Mouse (Mus musculus) limb, embryonic 14.5 days (tissue): ENCODE results near the gene AW011738. TPM values are rescaled to one million over a fixed set of nuclear protein-coding genes. Genes with fewer than 3 reads are reported as not detected.

Experiments used
- ATAC-seq: fragments of 200-750 bp; cut with Nextera tagmentation; 2 replicates; pipeline ENCODE4 v1.8.0; 2017; ENCODE audit warnings: low read depth, moderate number of reproducible peaks, moderate TSS enrichment; ENCODE audit not compliant: low FRiP score
- DNase-seq: peaks from one replicate; pipeline ENCODE4 v3.0.0-alpha.2; 2015; ENCODE audit warnings: low spot score
- H3K27ac ChIP-seq: fragments of 300-500 bp; sonication (generic); replicated peaks from 2 replicates; pipeline ENCODE4 v1.5.1; 2014; ENCODE audit warnings: low read depth, mild to moderate bottlenecking, low read length, moderate library complexity, mixed read lengths
- H3K27me3 ChIP-seq: fragments of 300-500 bp; sonication (generic); 2 replicates; pipeline ENCODE4 v1.6.1; 2014; ENCODE audit warnings: low read length, mixed read lengths; ENCODE audit not compliant: control insufficient read depth, insufficient read depth
- H3K36me3 ChIP-seq: fragments of 300-500 bp; sonication (generic); 2 replicates; pipeline ENCODE4 v1.6.1; 2014; ENCODE audit warnings: mild to moderate bottlenecking, low read length, moderate library complexity, mixed read lengths; ENCODE audit not compliant: control insufficient read depth, insufficient read depth
- H3K4me1 ChIP-seq: fragments of 300-500 bp; sonication (generic); 2 replicates; pipeline ENCODE4 v1.6.1; 2014; ENCODE audit warnings: antibody characterized with exemption, low read length, mixed read lengths; ENCODE audit not compliant: control insufficient read depth, insufficient read depth
- H3K4me2 ChIP-seq: fragments of 300-500 bp; sonication (generic); replicated peaks from 2 replicates; pipeline ENCODE4 v1.6.1; 2014; ENCODE audit warnings: low read depth, mild to moderate bottlenecking, low read length, moderate library complexity; ENCODE audit not compliant: severe bottlenecking
- H3K4me3 ChIP-seq: fragments of 300-500 bp; sonication (generic); replicated peaks from 2 replicates; pipeline ENCODE4 v1.5.1; 2014; ENCODE audit warnings: low read length
- H3K9ac ChIP-seq: fragments of 300-500 bp; sonication (generic); 2 replicates; pipeline ENCODE4 v1.6.1; 2014; ENCODE audit warnings: mild to moderate bottlenecking, low read depth, low read length, moderate library complexity; ENCODE audit not compliant: severe bottlenecking
- H3K9me3 ChIP-seq: fragments of 300-500 bp; sonication (generic); 2 replicates; pipeline ENCODE4 v1.6.1; 2016; ENCODE audit warnings: low read length; ENCODE audit not compliant: control insufficient read depth
- POLR2A ChIP-seq: fragments of 200-500 bp; IDR thresholded peaks from 2 replicates; pipeline ENCODE4 v1.8.0; 2012; ENCODE audit warnings: inconsistent platforms, mild to moderate bottlenecking, moderate library complexity, borderline replicate concordance; ENCODE audit not compliant: insufficient read depth, insufficient read length; ENCODE audit errors: extremely low read depth
- WGBS: fragments of 180-500 bp; shearing (Covaris S2); extraction: QIAGEN DNeasy Blood & Tissue Kit; methylation state at CpG from one replicate; pipeline ENCODE4 v1.1.7; 2014; 5-methylcytosine and 5-hydroxymethylcytosine counted together
- polyA plus RNA-seq, 2 experiments: library from polyadenylated mRNA; depleted of rRNA in 1 of 2; stranded (reverse) in 1 of 2; unstranded in 1 of 2; fragments of >200 nt; fragmentation: Nextera tagmentation in 1 of 2; extraction: Ambion mirVana in 1 of 2; gene quantifications; 2 replicates each; pipeline versions ENCODE4 v1.2.1 to v1.2.3; 2012 to 2014

AW011738 gene
- polyA plus RNA-seq, 2 experiments = 1.4 to 2.4 TPM

DNA sequence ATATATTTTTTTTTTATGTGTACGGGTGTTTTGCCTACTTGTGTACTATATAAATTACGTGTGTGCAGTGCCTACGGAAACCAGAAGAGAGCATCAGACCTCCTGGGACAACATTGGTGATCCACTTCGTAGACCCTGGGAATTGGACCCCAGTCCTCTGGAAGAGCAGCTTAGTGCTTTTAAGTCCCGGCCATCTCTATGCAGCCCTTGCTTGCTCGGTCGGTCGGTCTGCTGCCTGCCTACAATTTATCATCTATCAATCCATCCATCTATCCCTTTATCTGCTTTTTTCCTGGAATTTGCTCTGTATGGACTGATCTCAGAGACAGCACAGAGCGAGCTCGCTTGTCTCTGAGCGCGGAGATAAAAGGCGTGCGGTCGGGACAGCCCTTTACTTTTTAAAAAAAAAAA is 32.3 kb downstream of the AW011738 start:
- peak overlapping the region; percentile 86 for H3K4me3 ChIP-seq
- TF ChIP-seq POLR2A = no peak
- peaks cover 60% of the 10 kb centered on the region for H3K36me3 ChIP-seq
- peaks cover 11% of the 10 kb centered on the region for H3K4me1 ChIP-seq
- peak; percentile 13 for ATAC-seq
- no peaks in the 10 kb centered on the region for H3K9me3 ChIP-seq
- 1% methylated on average over 15 of the region's 15 CpGs for WGBS
- no peaks in the 10 kb centered on the region for H3K27me3 ChIP-seq
- peak overlapping the region; percentile 88 for H3K4me2 ChIP-seq
- H3K9ac ChIP-seq = peak overlapping the region; percentile 61
- peak; percentile 42 for DNase-seq
- no peak overlapping the region for H3K27ac ChIP-seq

GRCm38 (mm10) chr4:156235808-156236533 is 32.9 kb downstream of the AW011738 start, which contains the start of gene Noc2l:
Gene Noc2l (plus strand): TSS chr4:156236010.
- under 1% methylated on average over 82 of the region's 90 CpGs for WGBS
- no peaks in the 10 kb centered on the region for H3K9me3 ChIP-seq

DNA sequence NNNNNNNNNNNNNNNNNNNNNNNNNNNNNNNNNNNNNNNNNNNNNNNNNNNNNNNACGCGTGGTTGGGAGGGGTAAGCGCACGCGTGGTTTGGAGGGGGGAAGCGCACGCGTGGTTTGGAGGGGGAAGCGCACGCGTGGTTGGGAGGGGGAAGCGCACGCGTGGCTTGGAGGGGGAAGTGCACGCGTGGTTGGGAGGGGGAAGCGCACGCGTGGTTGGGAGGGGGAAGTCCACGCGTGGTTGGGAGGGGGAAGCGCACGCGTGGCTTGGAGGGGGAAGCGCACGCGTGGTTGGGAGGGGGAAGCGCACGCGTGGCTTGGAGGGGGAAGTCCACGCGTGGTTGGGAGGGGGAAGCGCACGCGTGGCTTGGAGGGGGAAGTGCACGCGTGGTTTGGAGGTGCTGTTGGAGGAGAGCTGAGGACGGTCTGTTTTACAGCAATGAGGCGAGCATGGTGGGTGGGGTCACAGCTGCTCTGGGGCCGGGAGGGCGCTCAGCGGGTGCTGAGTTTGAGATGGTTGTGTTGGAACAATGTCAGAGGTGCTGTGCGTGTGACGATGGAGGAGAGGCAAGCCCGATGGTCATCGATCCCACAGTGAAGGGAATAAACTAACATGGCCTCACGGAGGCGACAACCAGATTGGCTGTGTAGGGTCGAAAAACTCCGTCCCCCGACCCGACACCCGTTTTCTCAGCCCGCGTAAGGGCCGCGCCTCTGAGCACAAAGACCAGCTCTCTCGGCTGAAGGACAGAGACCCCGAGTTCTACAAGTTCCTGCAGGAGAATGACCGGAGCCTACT is 33.7 kb downstream of the AW011738 start:
- Histone ChIP-seq H3K27ac (no peak overlapping the region; the same call in 1 of the 2 replicates), H3K27me3 (no peaks in the 10 kb centered on the region), H3K4me2 (peak overlapping the region; percentile 88), H3K36me3 (peaks cover 60% of the 10 kb centered on the region), H3K9me3 (no peaks in the 10 kb centered on the region), H3K4me1 (peaks cover 11% of the 10 kb centered on the region), H3K9ac (peak overlapping the region; percentile 61), H3K4me3 (peak overlapping the region; percentile 86)
- DNase-seq = no peak
- ATAC-seq = no peak
- WGBS = 29% methylated on average over 55 of the region's 60 CpGs
- TF ChIP-seq POLR2A = no peak

More at GRCm38 (mm10) chr4:156235808-156236533, 32.9 kb downstream of the AW011738 start, which contains the start of gene Noc2l:
- no peaks in the 10 kb centered on the region for H3K27me3 ChIP-seq
- peak within 1 kb of the TSS; percentile 72 for H3K9ac ChIP-seq
- 0 out of 2 replicates have a peak, but pooled peaks have one; percentile 51 for TF ChIP-seq POLR2A
- peak within 1 kb of the TSS; percentile 88 for H3K4me2 ChIP-seq
- peak within 1 kb of the TSS; percentile 86 for H3K27ac ChIP-seq
- ATAC-seq = peak; percentile 91
- peak; percentile 89 for DNase-seq
- peaks cover 60% of the 10 kb centered on the region for H3K36me3 ChIP-seq
- H3K4me3 ChIP-seq = peak within 1 kb of the TSS; percentile 86
- peaks cover 11% of the 10 kb centered on the region for H3K4me1 ChIP-seq

GRCm38 (mm10) chr4:156249567-156249966 is 46.5 kb downstream of the AW011738 start:
- DNase-seq (no peak), ATAC-seq (no peak)
- WGBS = 56% methylated on average over 11 of the region's 11 CpGs
- H3K27me3 ChIP-seq = peaks cover 12% of the 10 kb centered on the region
- H3K4me1 ChIP-seq = no peaks in the 10 kb centered on the region
- H3K36me3 ChIP-seq = peaks cover 47% of the 10 kb centered on the region
- no peak overlapping the region for H3K4me3 ChIP-seq
- no peak overlapping the region for H3K4me2 ChIP-seq
- no peak for TF ChIP-seq POLR2A
- H3K9ac ChIP-seq = no peak overlapping the region
- no peak overlapping the region for H3K27ac ChIP-seq
- H3K9me3 ChIP-seq = no peaks in the 10 kb centered on the region

DNA sequence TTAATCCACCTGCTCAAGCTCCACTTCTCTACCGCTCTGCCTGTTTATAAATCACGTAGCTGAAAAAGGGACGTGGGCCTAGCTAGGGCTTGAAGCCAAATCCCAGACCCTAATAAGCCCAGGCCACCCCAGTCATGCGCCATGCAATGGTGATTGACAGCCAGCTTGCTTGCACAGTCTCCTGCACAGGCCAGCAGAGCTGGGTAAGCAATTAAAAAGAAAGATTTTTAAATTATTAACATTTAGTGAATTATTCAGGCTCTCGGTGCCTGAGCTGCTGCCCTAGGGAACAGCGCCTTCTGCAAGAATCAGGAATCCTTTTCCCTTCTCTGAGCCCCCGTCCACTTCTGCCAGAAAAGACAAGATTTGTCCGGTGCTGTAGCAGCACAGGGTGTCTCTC is 48.0 kb downstream of the AW011738 start:
- no peak overlapping the region for H3K9ac ChIP-seq
- DNase-seq (no peak), ATAC-seq (no peak)
- peaks cover 24% of the 10 kb centered on the region for H3K27me3 ChIP-seq
- no peaks in the 10 kb centered on the region for H3K9me3 ChIP-seq
- no peak for TF ChIP-seq POLR2A
- H3K27ac ChIP-seq = no peak overlapping the region
- H3K4me3 ChIP-seq = no peak overlapping the region
- H3K4me2 ChIP-seq = no peak overlapping the region
- peaks cover 32% of the 10 kb centered on the region for H3K36me3 ChIP-seq
- no peaks in the 10 kb centered on the region for H3K4me1 ChIP-seq
- 70% methylated on average over 8 of the region's 8 CpGs for WGBS
